Mouse (Mus musculus): ENCODE data around the gene Clip4. TPM values are rescaled to one million over a fixed set of nuclear protein-coding genes. Genes with fewer than 3 reads are reported as not detected.

Clip4 gene
- total and polyA plus RNA-seq, 3 experiments: 0.23 TPM; not detected in 2

DNA sequence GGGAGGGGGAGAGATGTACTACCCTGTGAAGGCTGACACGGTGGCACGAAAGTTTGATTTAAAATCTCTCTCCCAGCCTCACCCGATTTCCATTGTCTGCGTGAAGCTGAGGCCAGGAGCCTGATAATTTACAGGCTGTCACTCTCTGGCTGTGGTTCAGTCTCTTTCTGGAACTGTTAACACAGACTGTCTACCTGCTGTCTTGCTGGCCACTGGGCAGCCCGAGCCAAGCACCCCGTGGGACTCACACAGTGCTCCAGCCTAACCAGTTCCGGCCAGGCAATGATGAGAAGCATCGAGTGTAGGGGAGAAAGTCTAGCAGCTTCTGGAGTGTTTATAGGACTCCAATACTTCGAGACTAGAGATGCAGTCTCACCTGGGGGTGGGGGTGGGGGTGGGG lies 22.2 kb upstream of the Clip4 start:
- Histone ChIP-seq H3K4me3 (replicated peaks in 1 of 3; ENCODE audit: low read depth in 2 of 3, low read length in 2 of 3, poor library complexity in 1 of 3) (no peak overlapping the region), H3K9me3 (replicated peaks; ENCODE audit: low read length) (no peaks in the 10 kb centered on the region), H3K36me3 (replicated peaks in 1 of 2; ENCODE audit: control insufficient read depth in 1 of 2, insufficient read depth in 1 of 2, low read length in 1 of 2) (no peaks in the 10 kb centered on the region), H3K27ac (ENCODE audit: insufficient read depth, low read depth) (no peak overlapping the region), H3K4me1 (ENCODE audit: control insufficient read depth in 1 of 2, insufficient read depth in 2 of 2) (peaks cover 4 to 5% of the 10 kb centered on the region in 2 experiments; a peak in 3 of 4 replicates), H3K79me2 (replicated peaks; ENCODE audit: control insufficient read depth, extremely low read depth, insufficient read depth, poor library complexity, severe bottlenecking) (no peaks in the 10 kb centered on the region), H3K27me3 (replicated peaks) (peaks cover 16% of the 10 kb centered on the region), H3K4me2 (ENCODE audit: insufficient read depth, low read depth, poor library complexity, severe bottlenecking) (no peak overlapping the region), H3K9ac (ENCODE audit: insufficient read depth, low read depth) (no peak overlapping the region)
- in situ Hi-C loops (cut with MboI; ENCODE audit: low pct_ligation_motif_present, low pct_unique_long_range_greater_than_20kb, low sequenced_read_pairs): no loop called here
- dilution Hi-C loops (cut with MboI; ENCODE audit: extremely low pct_ligation_motif_present, extremely low pct_unique_long_range_greater_than_20kb, low sequenced_read_pairs): no loop called here
- no peak for DNase-seq (ENCODE audit: extremely low read depth)
- no peak for TF ChIP-seq TBP (conservative IDR thresholded peaks at IDR 0.05; ENCODE audit: low read depth, low read length)
- no peak for TF ChIP-seq EP300 (IDR thresholded peaks at IDR 0.05; ENCODE audit: low read length)
- TF ChIP-seq MAFK (IDR thresholded peaks at IDR 0.05; ENCODE audit: insufficient replicate concordance, low read length): no peak
- no peak for TF ChIP-seq POLR2AphosphoS2 (IDR thresholded peaks at IDR 0.05; ENCODE audit: low read depth, low read length)
- TF ChIP-seq ZKSCAN1 (IDR thresholded peaks at IDR 0.05; ENCODE audit: borderline replicate concordance, low read depth, low read length): no peak
- TF ChIP-seq HCFC1 (IDR thresholded peaks at IDR 0.05; ENCODE audit: low read depth, low read length): no peak
- no peak for TF ChIP-seq SIN3A (IDR thresholded peaks at IDR 0.05; ENCODE audit: low read length)
- TF ChIP-seq JUN (IDR thresholded peaks at IDR 0.05; ENCODE audit: insufficient read depth, low read depth, low read length): no peak
- no peak for TF ChIP-seq MEF2A (IDR thresholded peaks at IDR 0.05; ENCODE audit: borderline replicate concordance, low read depth, low read length)

DNA sequence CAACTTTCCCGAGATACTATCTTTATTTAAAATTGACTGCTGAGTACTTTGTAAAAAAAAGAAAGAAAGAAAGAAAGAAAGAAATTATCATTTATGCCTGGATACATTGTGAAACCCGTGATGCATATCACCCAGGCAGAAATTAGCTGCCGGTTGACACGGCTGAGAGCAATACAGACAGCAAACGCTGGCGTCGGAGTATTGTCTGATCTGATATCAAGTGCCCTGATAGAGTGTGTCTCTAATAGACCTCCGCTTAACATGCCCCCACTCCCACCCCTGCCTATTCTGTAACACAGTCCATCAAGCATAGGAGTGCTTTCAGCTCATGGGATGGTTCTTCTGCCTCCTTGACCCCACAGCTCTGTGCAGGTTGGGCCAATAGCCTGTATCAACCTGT lies 20.7 kb upstream of the Clip4 start:
- Histone ChIP-seq H3K9me3 (replicated peaks; ENCODE audit: low read length) (no peaks in the 10 kb centered on the region), H3K36me3 (replicated peaks in 1 of 2; ENCODE audit: control insufficient read depth in 1 of 2, insufficient read depth in 1 of 2, low read length in 1 of 2) (no peaks in the 10 kb centered on the region), H3K79me2 (replicated peaks; ENCODE audit: control insufficient read depth, extremely low read depth, insufficient read depth, poor library complexity, severe bottlenecking) (no peaks in the 10 kb centered on the region), H3K27ac (ENCODE audit: insufficient read depth, low read depth) (no peak overlapping the region), H3K4me2 (ENCODE audit: insufficient read depth, low read depth, poor library complexity, severe bottlenecking) (no peak overlapping the region), H3K4me1 (ENCODE audit: control insufficient read depth in 1 of 2, insufficient read depth in 2 of 2) (no peaks in the 10 kb centered on the region), H3K27me3 (replicated peaks) (peaks cover 16% of the 10 kb centered on the region), H3K4me3 (replicated peaks in 1 of 3; ENCODE audit: low read depth in 2 of 3, low read length in 2 of 3, poor library complexity in 1 of 3) (no peak overlapping the region), H3K9ac (ENCODE audit: insufficient read depth, low read depth) (no peak overlapping the region)
- no peak for DNase-seq (ENCODE audit: extremely low read depth)
- in situ Hi-C loops (cut with MboI; ENCODE audit: low pct_ligation_motif_present, low pct_unique_long_range_greater_than_20kb, low sequenced_read_pairs) (no loop called here), dilution Hi-C loops (cut with MboI; ENCODE audit: extremely low pct_ligation_motif_present, extremely low pct_unique_long_range_greater_than_20kb, low sequenced_read_pairs) (no loop called here)
- no peak for TF ChIP-seq USF2 (conservative IDR thresholded peaks at IDR 0.05; ENCODE audit: low read depth, low read length)
- no peak for TF ChIP-seq IRF4 (IDR thresholded peaks at IDR 0.05; ENCODE audit: low read depth, low read length)
- no peak for TF ChIP-seq RCOR1 (conservative IDR thresholded peaks at IDR 0.05; ENCODE audit: low read depth, low read length)
- no peak for TF ChIP-seq JUND (conservative IDR thresholded peaks at IDR 0.05; ENCODE audit: low read depth, low read length)
- TF ChIP-seq RAD21 (IDR thresholded peaks at IDR 0.05; ENCODE audit: low read depth, low read length): no peak
- no peak for TF ChIP-seq POLR2A (IDR thresholded peaks at IDR 0.05; ENCODE audit: low read depth, low read length)
- TF ChIP-seq ZC3H11A (IDR thresholded peaks at IDR 0.05; ENCODE audit: low read depth, low read length): no peak
- no peak for TF ChIP-seq NRF1 (IDR thresholded peaks at IDR 0.05; ENCODE audit: low read depth, low read length)
- TF ChIP-seq EP300 (IDR thresholded peaks at IDR 0.05; ENCODE audit: low read length): no peak
- TF ChIP-seq MYC (IDR thresholded peaks at IDR 0.05; ENCODE audit: low read depth, low read length): no peak
- no peak for TF ChIP-seq USF1 (IDR thresholded peaks at IDR 0.05; ENCODE audit: low read depth, low read length)
- TF ChIP-seq SMC3 (IDR thresholded peaks at IDR 0.05; ENCODE audit: low read depth, low read length): no peak
- no peak for TF ChIP-seq KAT2A (IDR thresholded peaks at IDR 0.05; ENCODE audit: insufficient replicate concordance, low read length)
- no peak for TF ChIP-seq ETS1 (conservative IDR thresholded peaks at IDR 0.05; ENCODE audit: low read depth, low read length)
- no peak for TF ChIP-seq UBTF (IDR thresholded peaks at IDR 0.05; ENCODE audit: low read depth, low read length)
- TF ChIP-seq CHD2 (IDR thresholded peaks at IDR 0.05; ENCODE audit: low read length): no peak
- no peak for TF ChIP-seq JUN (IDR thresholded peaks at IDR 0.05; ENCODE audit: insufficient read depth, low read depth, low read length)

Measured in CH12.LX (cell line).